Mouse (Mus musculus) kidney, embryonic 14.5 days (tissue): ENCODE results near the gene Mbnl2. TPM values are rescaled to one million over a fixed set of nuclear protein-coding genes. Genes with fewer than 3 reads are reported as not detected.

ENCODE experiments used
- ATAC-seq: fragments of 200-750 bp; cut with Nextera tagmentation; 2 replicates; pipeline ENCODE4 v1.8.0; 2017; ENCODE audit warnings: moderate number of reproducible peaks, mild to moderate bottlenecking, moderate TSS enrichment, moderate library complexity; ENCODE audit not compliant: low FRiP score, low TSS enrichment
- H3K27ac ChIP-seq: fragments of 300-500 bp; sonication (generic); 2 replicates; pipeline ENCODE4 v1.5.1; 2014; ENCODE audit warnings: low read depth, mild to moderate bottlenecking, low read length, moderate library complexity, mixed read lengths
- H3K27me3 ChIP-seq: fragments of 300-500 bp; sonication (generic); 2 replicates; pipeline ENCODE4 v1.6.1; 2014; ENCODE audit warnings: mild to moderate bottlenecking, low read length; ENCODE audit not compliant: control insufficient read depth, insufficient read depth
- H3K36me3 ChIP-seq: fragments of 300-500 bp; sonication (generic); 2 replicates; pipeline ENCODE4 v1.6.1; 2014; ENCODE audit warnings: low read length, mixed read lengths; ENCODE audit not compliant: control insufficient read depth, insufficient read depth
- H3K4me1 ChIP-seq: fragments of 300-500 bp; sonication (generic); 2 replicates; pipeline ENCODE4 v1.6.1; 2014; ENCODE audit warnings: low read length, mixed read lengths; ENCODE audit not compliant: control insufficient read depth, insufficient read depth
- H3K4me2 ChIP-seq: fragments of 300-500 bp; sonication (generic); replicated peaks from 2 replicates; pipeline ENCODE4 v1.6.1; 2014; ENCODE audit warnings: low read depth, mild to moderate bottlenecking, low read length
- H3K4me3 ChIP-seq: fragments of 300-500 bp; sonication (generic); 2 replicates; pipeline ENCODE4 v1.5.1; 2014; ENCODE audit warnings: mild to moderate bottlenecking, low read length
- H3K9ac ChIP-seq: fragments of 300-500 bp; sonication (generic); 2 replicates; pipeline ENCODE4 v1.6.1; 2014; ENCODE audit warnings: low read depth, mild to moderate bottlenecking, low read length, moderate library complexity
- H3K9me3 ChIP-seq: fragments of 300-500 bp; sonication (generic); 2 replicates; pipeline ENCODE4 v1.6.1; 2016; ENCODE audit warnings: low read length; ENCODE audit not compliant: control insufficient read depth
- WGBS: fragments of 180-500 bp; shearing (Covaris S2); extraction: QIAGEN DNeasy Blood & Tissue Kit; methylation state at CpG from one replicate; pipeline ENCODE4 v1.1.7; 2014; 5-methylcytosine and 5-hydroxymethylcytosine counted together
- polyA plus RNA-seq: library from polyadenylated mRNA; unstranded; fragments of >200 nt; fragmentation: Nextera tagmentation; extraction: Ambion mirVana; gene quantifications from 2 replicates; pipeline ENCODE4 v1.2.1, GENCODE M21; 2014

The Mbnl2 gene
- polyA plus RNA-seq, 1 experiment from 2014 or later, result 84.9 TPM

- ATAC-seq, result no peak
- no peaks in the 10 kb centered on the region for H3K27me3 ChIP-seq
- H3K4me1 ChIP-seq, result peaks cover 5% of the 10 kb centered on the region; the same call in 1 of the 2 replicates
- H3K9me3 ChIP-seq, result peaks cover 2% of the 10 kb centered on the region; the same call in 1 of the 2 replicates
- no peak overlapping the region for H3K27ac ChIP-seq
- no peak overlapping the region for H3K9ac ChIP-seq
- WGBS, result 76% methylated on average over 8 of the region's 8 CpGs
- no peaks in the 10 kb centered on the region for H3K36me3 ChIP-seq
- H3K4me2 ChIP-seq, result no peak overlapping the region
- H3K4me3 ChIP-seq, result no peak overlapping the region
These were observed 87.0 kb downstream of the Mbnl2 start for GRCm38 (mm10) chr14:120362409-120362992.

DNA sequence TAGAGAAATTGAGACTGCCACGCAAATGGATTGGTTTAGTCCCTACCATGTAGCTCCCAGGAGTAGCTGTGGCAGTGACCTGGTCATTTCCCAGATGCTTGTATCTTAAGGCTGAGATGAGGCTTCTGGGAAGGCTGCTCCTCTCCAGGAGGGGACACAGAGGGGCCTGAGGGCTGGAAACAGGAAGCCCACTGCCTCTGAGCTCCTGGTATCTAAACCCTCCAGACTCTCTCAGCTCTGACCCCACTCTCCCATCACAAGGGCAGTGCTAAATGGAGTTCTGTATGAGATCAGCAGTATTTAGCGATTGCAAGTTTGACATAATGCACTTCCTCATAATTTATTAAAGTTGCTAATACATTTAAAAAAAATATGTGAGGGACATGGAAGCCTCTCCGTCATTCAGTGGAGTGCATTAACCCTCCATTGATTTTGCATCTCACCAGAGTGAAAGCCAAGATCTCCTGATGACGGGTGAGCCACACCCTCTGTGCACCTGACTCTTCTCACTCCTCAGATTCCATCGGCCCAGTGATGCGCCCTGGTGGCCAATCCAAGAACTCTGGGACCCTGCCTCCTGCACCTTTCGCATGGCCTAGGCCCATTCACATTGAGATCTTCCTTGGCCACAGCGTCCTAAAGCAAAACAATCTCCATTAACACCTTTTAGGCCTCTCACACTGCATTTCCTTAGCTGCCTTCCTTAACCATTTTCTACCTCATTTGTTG is 87.8 kb downstream of the Mbnl2 start:
- 0 out of 2 replicates have a peak, but pooled peaks have one; percentile 32 for ATAC-seq
- WGBS, result 68% methylated on average over 8 of the region's 8 CpGs

DNA sequence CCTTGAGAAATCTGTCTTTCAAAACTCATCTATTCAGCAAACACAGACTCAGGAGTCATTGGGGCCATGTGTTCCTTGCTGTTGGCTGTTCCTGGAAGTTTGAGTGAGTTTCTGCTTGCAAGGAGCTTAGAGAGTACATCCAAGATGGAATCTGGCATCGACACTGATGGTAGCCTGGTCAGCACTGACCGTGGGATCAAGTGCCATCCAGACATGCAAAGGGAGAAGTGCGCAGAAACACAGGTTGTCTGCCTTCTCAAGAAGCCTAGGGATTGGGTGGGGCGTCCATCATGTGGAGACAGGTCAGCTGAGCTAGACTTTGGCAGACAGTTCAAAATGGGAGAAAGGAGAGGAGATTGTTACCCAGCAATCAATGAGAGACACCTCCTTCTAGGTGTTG is 89.6 kb downstream of the Mbnl2 start:
- Histone ChIP-seq H3K9me3 (no peaks in the 10 kb centered on the region), H3K27me3 (no peaks in the 10 kb centered on the region), H3K4me2 (no peak overlapping the region), H3K4me3 (no peak overlapping the region), H3K9ac (no peak overlapping the region), H3K36me3 (no peaks in the 10 kb centered on the region), H3K27ac (no peak overlapping the region), H3K4me1 (peaks cover 21% of the 10 kb centered on the region)
- no peak for ATAC-seq
- 96% methylated on average over 4 of the region's 4 CpGs for WGBS

More for the DNA sequence above, 87.8 kb downstream of the Mbnl2 start:
- Histone ChIP-seq H3K27me3 (no peaks in the 10 kb centered on the region), H3K27ac (no peak overlapping the region), H3K4me3 (no peak overlapping the region), H3K4me2 (no peak overlapping the region), H3K36me3 (no peaks in the 10 kb centered on the region), H3K4me1 (peaks cover 5% of the 10 kb centered on the region), H3K9me3 (no peaks in the 10 kb centered on the region), H3K9ac (no peak overlapping the region)

GRCm38 (mm10) chr14:120366962-120367361 is 91.5 kb downstream of the Mbnl2 start:
- no peak for ATAC-seq
- H3K9ac ChIP-seq, result no peak overlapping the region
- 88% methylated on average over 8 of the region's 8 CpGs for WGBS

DNA sequence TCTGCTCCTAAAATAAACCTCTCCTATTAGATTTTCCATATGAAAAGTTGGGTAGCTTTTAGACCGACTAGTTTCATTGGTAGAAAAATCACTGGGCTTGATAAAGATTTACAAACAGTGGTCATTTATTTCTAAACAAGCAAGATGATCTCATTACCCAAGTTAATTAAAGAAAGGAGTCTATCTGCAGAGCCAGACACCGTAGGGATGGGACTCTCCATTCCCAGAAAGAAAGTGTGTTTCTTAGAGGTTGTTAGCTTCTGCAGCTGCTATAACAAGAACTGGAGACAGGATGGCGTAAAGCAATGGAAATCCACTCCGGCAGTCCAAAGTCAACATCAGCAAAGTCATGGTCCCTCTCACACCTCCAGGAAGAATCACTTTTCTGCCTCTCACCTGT is 92.1 kb downstream of the Mbnl2 start:
- no peak overlapping the region for H3K27ac ChIP-seq
- H3K4me3 ChIP-seq, result no peak overlapping the region
- no peaks in the 10 kb centered on the region for H3K9me3 ChIP-seq
- 93% methylated on average over 4 of the region's 4 CpGs for WGBS
- no peak for ATAC-seq
- no peaks in the 10 kb centered on the region for H3K27me3 ChIP-seq
- H3K9ac ChIP-seq, result no peak overlapping the region
- H3K4me1 ChIP-seq, result peaks cover 27% of the 10 kb centered on the region
- H3K36me3 ChIP-seq, result no peaks in the 10 kb centered on the region
- H3K4me2 ChIP-seq, result no peak overlapping the region

More at GRCm38 (mm10) chr14:120366962-120367361, 91.5 kb downstream of the Mbnl2 start:
- Histone ChIP-seq H3K27me3 (no peaks in the 10 kb centered on the region), H3K4me2 (no peak overlapping the region), H3K9me3 (no peaks in the 10 kb centered on the region), H3K4me3 (no peak overlapping the region), H3K4me1 (peaks cover 30% of the 10 kb centered on the region), H3K27ac (no peak overlapping the region), H3K36me3 (no peaks in the 10 kb centered on the region)

DNA sequence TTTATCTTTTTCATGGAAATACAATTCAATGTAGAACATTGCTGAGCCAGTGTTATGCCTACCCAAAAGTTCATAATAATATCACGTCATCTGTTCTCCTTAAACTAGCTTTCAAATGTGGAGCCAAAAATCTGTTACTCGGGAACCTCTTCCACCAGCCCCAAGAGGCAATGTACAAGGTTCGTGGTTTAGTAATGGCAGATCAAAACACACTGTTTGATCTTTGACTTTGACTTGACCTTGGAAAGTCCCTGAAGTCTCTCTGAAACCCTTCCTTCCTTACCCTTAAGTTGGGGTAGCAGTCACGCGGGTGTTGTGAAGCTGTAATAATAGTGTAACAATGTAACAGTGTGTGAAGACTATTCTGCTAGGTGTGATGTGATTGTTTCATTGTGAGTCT is 93.0 kb downstream of the Mbnl2 start:
- H3K4me3 ChIP-seq, result no peak overlapping the region
- H3K9ac ChIP-seq, result no peak overlapping the region
- ATAC-seq, result no peak
- H3K4me1 ChIP-seq, result peaks cover 30% of the 10 kb centered on the region
- no peak overlapping the region for H3K4me2 ChIP-seq
- no peaks in the 10 kb centered on the region for H3K36me3 ChIP-seq
- 47% methylated on average over 5 of the region's 5 CpGs for WGBS
- no peak overlapping the region; the same call in 1 of the 2 replicates for H3K27ac ChIP-seq
- H3K9me3 ChIP-seq, result no peaks in the 10 kb centered on the region
- no peaks in the 10 kb centered on the region for H3K27me3 ChIP-seq

DNA sequence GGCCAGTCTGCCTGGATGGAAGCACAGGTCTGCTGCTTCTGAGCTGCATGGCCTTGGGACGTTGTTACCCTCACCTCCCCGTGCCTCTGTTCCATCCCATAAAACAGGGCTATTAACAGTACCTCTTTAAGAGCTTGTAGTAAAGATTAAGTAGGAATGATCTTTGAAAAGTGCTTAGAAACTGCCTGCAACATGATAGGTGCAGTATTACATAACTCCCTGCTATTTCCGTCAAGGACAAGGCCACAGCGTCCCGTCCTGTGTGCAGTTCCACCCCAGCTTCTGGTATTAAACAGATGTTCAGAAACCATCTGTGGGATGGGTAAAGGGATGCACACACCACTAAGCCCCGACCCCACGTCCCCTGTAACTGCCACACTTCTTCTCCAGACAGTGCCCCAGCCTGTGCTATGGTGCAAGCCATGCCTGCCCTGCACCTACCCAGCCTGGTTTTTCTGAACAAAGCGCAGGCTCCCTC is 93.5 kb downstream of the Mbnl2 start:
- Histone ChIP-seq H3K9me3 (no peaks in the 10 kb centered on the region), H3K36me3 (no peaks in the 10 kb centered on the region), H3K27me3 (no peaks in the 10 kb centered on the region), H3K4me1 (peaks cover 32% of the 10 kb centered on the region), H3K9ac (no peak overlapping the region), H3K27ac (0 out of 2 replicates have a peak overlapping the region, but pooled peaks have one; percentile 49), H3K4me3 (no peak overlapping the region), H3K4me2 (no peak overlapping the region)
- 31% methylated on average over 8 of the region's 8 CpGs for WGBS
- peak; percentile 70; the same call in 1 of the 2 replicates for ATAC-seq

GRCm38 (mm10) chr14:120370044-120370443 is 94.6 kb downstream of the Mbnl2 start:
- peaks cover 32% of the 10 kb centered on the region for H3K4me1 ChIP-seq
- H3K27me3 ChIP-seq, result no peaks in the 10 kb centered on the region
- no peaks in the 10 kb centered on the region for H3K36me3 ChIP-seq
- H3K9ac ChIP-seq, result no peak overlapping the region
- no peak overlapping the region for H3K4me2 ChIP-seq
- WGBS, result 81% methylated on average over 14 of the region's 14 CpGs
- no peak for ATAC-seq
- H3K27ac ChIP-seq, result no peak overlapping the region
- no peaks in the 10 kb centered on the region for H3K9me3 ChIP-seq
- H3K4me3 ChIP-seq, result no peak overlapping the region

DNA sequence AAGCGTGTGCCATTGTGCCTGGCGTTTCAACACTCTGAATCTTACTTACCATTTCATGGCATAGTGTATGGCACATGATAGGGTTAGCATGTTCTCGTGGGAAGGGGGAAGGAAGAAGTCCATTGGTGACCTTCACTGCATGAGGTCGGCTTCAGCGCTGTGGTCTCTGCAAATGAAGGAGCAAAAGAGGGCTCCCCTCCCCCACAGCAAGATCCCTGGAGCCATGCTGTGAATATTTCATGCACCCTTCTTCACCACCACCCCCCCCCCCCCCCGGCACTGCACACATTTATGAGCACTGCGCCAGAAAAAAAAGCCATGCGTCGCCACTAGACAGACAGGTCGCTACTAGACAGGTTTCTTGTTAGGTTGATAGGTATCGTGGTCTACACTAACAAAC is 95.2 kb downstream of the Mbnl2 start:
- Histone ChIP-seq H3K27me3 (no peaks in the 10 kb centered on the region), H3K9me3 (no peaks in the 10 kb centered on the region), H3K27ac (no peak overlapping the region), H3K4me2 (no peak overlapping the region), H3K36me3 (no peaks in the 10 kb centered on the region), H3K4me1 (peaks cover 32% of the 10 kb centered on the region), H3K4me3 (no peak overlapping the region), H3K9ac (no peak overlapping the region)
- no peak for ATAC-seq
- WGBS, result 76% methylated on average over 10 of the region's 11 CpGs
